Mouse (Mus musculus) CH12.LX (cell line): ENCODE measurements at regions not wholly inside any gene's neighbourhood (a gene's known extent, or its start where the extent isn't known, plus 50 kb on each side); places are given as distances from the start of the nearest gene placed in this dataset.

ENCODE experiments used
- DNase-seq: peaks from one replicate; pipeline ENCODE4 v3.0.0-alpha.2; 2013; ENCODE audit errors: extremely low read depth
- H3K27ac ChIP-seq: 2 replicates; pipeline ENCODE4 v1.5.1; 2012; ENCODE audit warnings: low read depth, mild to moderate bottlenecking, control low read depth, moderate library complexity; ENCODE audit not compliant: insufficient read depth
- H3K27me3 ChIP-seq: replicated peaks from 2 replicates; pipeline ENCODE3; 2012; ENCODE audit warnings: inconsistent platforms
- H3K36me3 ChIP-seq, 2 experiments: replicated peaks in 1 of 2; 2 replicates each; pipeline versions ENCODE3 to v1.6.1; 2012; ENCODE audit warnings: inconsistent platforms in 1 of 2, low read length in 1 of 2, mild to moderate bottlenecking in 1 of 2, mixed read lengths in 1 of 2, moderate library complexity in 1 of 2; ENCODE audit not compliant: control insufficient read depth in 1 of 2, insufficient read depth in 1 of 2
- H3K4me1 ChIP-seq, 2 experiments: 2 replicates each; pipeline ENCODE4 v1.6.1; 2012; ENCODE audit warnings: inconsistent platforms in 1 of 2, moderate library complexity in 1 of 2; ENCODE audit not compliant: insufficient read depth in 2 of 2, control insufficient read depth in 1 of 2
- H3K4me2 ChIP-seq: 2 replicates; pipeline ENCODE4 v1.6.1; 2012; ENCODE audit warnings: low read depth, mild to moderate bottlenecking, control low read depth; ENCODE audit not compliant: poor library complexity, insufficient read depth, severe bottlenecking
- H3K4me3 ChIP-seq, 3 experiments: fragments of 150-350 bp in 1 of 3; sonication (generic) in 1 of 3; replicated peaks in 1 of 3; 2 replicates each; pipeline versions ENCODE3 to v1.5.1; 2011 to 2012; ENCODE audit warnings: low read depth in 2 of 3, low read length in 2 of 3, mild to moderate bottlenecking in 2 of 3, moderate library complexity in 2 of 3, control low read depth in 1 of 3, improper control_type of control experiment in 1 of 3, inconsistent platforms in 1 of 3, mixed read lengths in 1 of 3; ENCODE audit not compliant: poor library complexity in 1 of 3
- H3K79me2 ChIP-seq: replicated peaks from 2 replicates; pipeline ENCODE4 v1.6.1; 2012; ENCODE audit warnings: mild to moderate bottlenecking, moderate library complexity; ENCODE audit not compliant: control insufficient read depth, poor library complexity, insufficient read depth, severe bottlenecking; ENCODE audit errors: extremely low read depth
- H3K9ac ChIP-seq: 2 replicates; pipeline ENCODE4 v1.6.1; 2012; ENCODE audit warnings: low read depth, mild to moderate bottlenecking, control low read depth, moderate library complexity; ENCODE audit not compliant: insufficient read depth
- H3K9me3 ChIP-seq: replicated peaks from 2 replicates; pipeline ENCODE3; 2012; ENCODE audit warnings: low read length, inconsistent platforms, mixed read lengths
- BHLHE40 ChIP-seq: IDR thresholded peaks from 2 replicates; pipeline ENCODE4 v1.6.1; 2011; ENCODE audit warnings: mild to moderate bottlenecking, low read depth, low read length, improper control_type of control experiment
- CHD1 ChIP-seq: IDR thresholded peaks from 2 replicates; pipeline ENCODE4 v1.6.1; 2012; ENCODE audit warnings: low read depth, low read length, improper control_type of control experiment, inconsistent platforms
- CHD2 ChIP-seq: IDR thresholded peaks from 2 replicates; pipeline ENCODE4 v1.6.1; 2011; ENCODE audit warnings: low read length, improper control_type of control experiment
- E2F4 ChIP-seq: IDR thresholded peaks from 2 replicates; pipeline ENCODE4 v1.6.1; 2011; ENCODE audit warnings: low read depth, low read length, improper control_type of control experiment; ENCODE audit not compliant: insufficient replicate concordance
- EP300 ChIP-seq: IDR thresholded peaks from 2 replicates; pipeline ENCODE4 v1.6.1; 2011; ENCODE audit warnings: low read length, improper control_type of control experiment
- ETS1 ChIP-seq: conservative IDR thresholded peaks from 2 replicates; pipeline ENCODE4 v1.6.1; 2012; ENCODE audit warnings: low read depth, mild to moderate bottlenecking, inconsistent platforms, low read length, improper control_type of control experiment, moderate library complexity
- GABPA ChIP-seq: IDR thresholded peaks from 2 replicates; pipeline ENCODE4 v1.6.1; 2012; ENCODE audit warnings: low read depth, low read length, improper control_type of control experiment, inconsistent platforms; ENCODE audit not compliant: insufficient replicate concordance
- JUN ChIP-seq: IDR thresholded peaks from 2 replicates; pipeline ENCODE4 v1.6.1; 2011; ENCODE audit warnings: low read depth, mild to moderate bottlenecking, low read length, improper control_type of control experiment, moderate library complexity; ENCODE audit not compliant: insufficient read depth
- JUND ChIP-seq: conservative IDR thresholded peaks from 2 replicates; pipeline ENCODE4 v1.6.1; 2011; ENCODE audit warnings: low read depth, low read length, improper control_type of control experiment
- KAT2A ChIP-seq: IDR thresholded peaks from 2 replicates; pipeline ENCODE4 v1.6.1; 2012; ENCODE audit warnings: low read length, improper control_type of control experiment, inconsistent platforms; ENCODE audit not compliant: insufficient replicate concordance
- MXI1 ChIP-seq: IDR thresholded peaks from 2 replicates; pipeline ENCODE4 v1.6.1; 2011; ENCODE audit warnings: mild to moderate bottlenecking, low read depth, low read length, improper control_type of control experiment
- MYC ChIP-seq: IDR thresholded peaks from 2 replicates; pipeline ENCODE4 v1.6.1; 2011; ENCODE audit warnings: low read depth, mild to moderate bottlenecking, improper control_type of control experiment, low read length
- NELFE ChIP-seq: IDR thresholded peaks from 2 replicates; pipeline ENCODE4 v1.6.1; 2011; ENCODE audit warnings: low read depth, low read length, improper control_type of control experiment
- PAX5 ChIP-seq: IDR thresholded peaks from 2 replicates; pipeline ENCODE4 v1.6.1; 2012; ENCODE audit warnings: low read length, inconsistent platforms, mixed read lengths
- POLR2A ChIP-seq: IDR thresholded peaks from 2 replicates; pipeline ENCODE4 v1.6.1; 2011; ENCODE audit warnings: low read depth, mild to moderate bottlenecking, improper control_type of control experiment, low read length
- RCOR1 ChIP-seq: conservative IDR thresholded peaks from 2 replicates; pipeline ENCODE4 v1.6.1; 2012; ENCODE audit warnings: low read depth, mild to moderate bottlenecking, inconsistent platforms, low read length, improper control_type of control experiment
- SIN3A ChIP-seq: IDR thresholded peaks from 2 replicates; pipeline ENCODE4 v1.6.1; 2012; ENCODE audit warnings: low read length, improper control_type of control experiment, inconsistent platforms
- TBP ChIP-seq: conservative IDR thresholded peaks from 2 replicates; pipeline ENCODE4 v1.6.1; 2011; ENCODE audit warnings: low read depth, low read length, improper control_type of control experiment
- TCF12 ChIP-seq: IDR thresholded peaks from 2 replicates; pipeline ENCODE4 v1.6.1; 2014; ENCODE audit warnings: low read depth, mild to moderate bottlenecking, inconsistent platforms, low read length, improper control_type of control experiment
- ZKSCAN1 ChIP-seq: IDR thresholded peaks from 2 replicates; pipeline ENCODE4 v1.6.1; 2012; ENCODE audit warnings: low read depth, inconsistent platforms, low read length, improper control_type of control experiment, borderline replicate concordance
- ZNF384 ChIP-seq: IDR thresholded peaks from 2 replicates; pipeline ENCODE4 v1.6.1; 2012; ENCODE audit warnings: low read depth, low read length, improper control_type of control experiment, inconsistent platforms
- dilution Hi-C: fragments of 300-500 bp; cut with MboI; formaldehyde crosslinking; loops from 2 replicates; pipeline ENCODE4 v1.14.3; 2020; ENCODE audit warnings: low sequenced_read_pairs; ENCODE audit not compliant: extremely low pct_unique_long_range_greater_than_20kb, extremely low pct_ligation_motif_present
- in situ Hi-C: fragments of 300-500 bp; cut with MboI; formaldehyde crosslinking; loops from 3 replicates; pipeline ENCODE4 v1.14.3; 2019; ENCODE audit warnings: low sequenced_read_pairs, low pct_ligation_motif_present, low pct_unique_long_range_greater_than_20kb, mixed read lengths

- Histone ChIP-seq H3K9ac (no peak overlapping the region), H3K9me3 (no peaks in the 10 kb centered on the region), H3K79me2 (no peaks in the 10 kb centered on the region), H3K27me3 (no peaks in the 10 kb centered on the region), H3K27ac (no peak overlapping the region), H3K36me3 (no peaks in the 10 kb centered on the region), H3K4me2 (no peak overlapping the region), H3K4me3 (no peak overlapping the region), H3K4me1 (no peaks in the 10 kb centered on the region)
- no peak for DNase-seq
- TF ChIP-seq CHD1: no peak
- TF ChIP-seq NELFE: no peak
- no peak for TF ChIP-seq POLR2A
- TF ChIP-seq RCOR1: no peak
- no peak for TF ChIP-seq E2F4
- TF ChIP-seq ZKSCAN1: no peak
- TF ChIP-seq CHD2: no peak
- TF ChIP-seq JUND: no peak
- TF ChIP-seq TBP: no peak
- no peak for TF ChIP-seq EP300
- TF ChIP-seq KAT2A: no peak
- TF ChIP-seq PAX5: no peak
- TF ChIP-seq JUN: no peak
- no peak for TF ChIP-seq GABPA
- dilution Hi-C loops (no loop called here), in situ Hi-C loops (no loop called here)
These were observed 333.2 kb upstream of the Mctp2 start for GRCm38 (mm10) chr7:72639566-72639965.

- Histone ChIP-seq H3K79me2 (no peaks in the 10 kb centered on the region), H3K9me3 (no peaks in the 10 kb centered on the region), H3K4me3 (no peak overlapping the region), H3K36me3 (no peaks in the 10 kb centered on the region), H3K9ac (no peak overlapping the region), H3K4me2 (no peak overlapping the region), H3K27me3 (no peaks in the 10 kb centered on the region), H3K27ac (no peak overlapping the region), H3K4me1 (no peaks in the 10 kb centered on the region)
- in situ Hi-C loops (no loop called here), dilution Hi-C loops (no loop called here)
- no peak for DNase-seq
- no peak for TF ChIP-seq MXI1
- TF ChIP-seq PAX5: no peak
- TF ChIP-seq JUN: no peak
- TF ChIP-seq MYC: no peak
- no peak for TF ChIP-seq ETS1
- TF ChIP-seq ZNF384: no peak
- TF ChIP-seq NELFE: no peak
- TF ChIP-seq SIN3A: no peak
- TF ChIP-seq CHD2: no peak
- TF ChIP-seq TCF12: no peak
- no peak for TF ChIP-seq ZKSCAN1
- TF ChIP-seq BHLHE40: no peak
These were observed 368.6 kb upstream of the Mctp2 start for GRCm38 (mm10) chr7:72675018-72675417.
